Mouse (Mus musculus) inflammation-experienced regulatory T-cells (primary cell): ENCODE measurements around the gene Gsx2. TPM values are rescaled to one million over a fixed set of nuclear protein-coding genes. Genes with fewer than 3 reads are reported as not detected.

Experiments
- polyA plus RNA-seq, 2 experiments: library from polyadenylated mRNA; unstranded; fragments of 100-300 nt; shearing (Covaris generic); gene quantifications; one replicate each; pipeline ENCODE4 v1.2.1; 2017

Gene Gsx2
- not detected for polyA plus RNA-seq

GRCm38 (mm10) chr5:75075383-75075941, at the start of gene Gsx2:
TSS of gene Gsx2 (plus strand) at chr5:75075601.

GRCm38 (mm10) chr5:75044310-75044904, 31.0 kb upstream of the Gsx2 start, which contains the start of gene Chic2:
TSS of gene Chic2 (minus strand) at chr5:75044774.

Other genes starting within 250 kb of the Gsx2 start
- 100 to 1,000 TPM; 116 to 130 TPM for gene Chic2, start 30.8 kb upstream of the Gsx2 start, polyA plus RNA-seq
- under 1 TPM; 0.06 to 0.24 TPM for gene Pdgfra, start 76.7 kb downstream of the Gsx2 start, polyA plus RNA-seq